Mouse (Mus musculus) hindbrain, embryonic 10.5 days (tissue): Measurements from ENCODE around the gene Zfp574. TPM values are rescaled to one million over a fixed set of nuclear protein-coding genes. Genes with fewer than 3 reads are reported as not detected.

Experiments used
- DNase-seq: peaks from one replicate; pipeline ENCODE4 v3.0.0-alpha.2; 2017; ENCODE audit warnings: low spot score
- H3K27ac ChIP-seq: fragments of 300-500 bp; sonication (generic); 2 replicates; pipeline ENCODE4 v1.5.1; 2016; ENCODE audit warnings: mild to moderate bottlenecking, moderate library complexity
- H3K27me3 ChIP-seq: fragments of 300-500 bp; sonication (generic); 2 replicates; pipeline ENCODE4 v1.6.1; 2016; ENCODE audit warnings: mild to moderate bottlenecking; ENCODE audit not compliant: poor library complexity, insufficient read depth, severe bottlenecking
- H3K36me3 ChIP-seq: fragments of 300-500 bp; sonication (generic); 2 replicates; pipeline ENCODE4 v1.6.1; 2016; ENCODE audit warnings: mild to moderate bottlenecking, moderate library complexity
- H3K4me1 ChIP-seq: fragments of 300-500 bp; sonication (generic); replicated peaks from 2 replicates; pipeline ENCODE4 v1.6.1; 2016; ENCODE audit warnings: mild to moderate bottlenecking
- H3K4me3 ChIP-seq: fragments of 300-500 bp; sonication (generic); 2 replicates; pipeline ENCODE4 v1.5.1; 2016; ENCODE audit warnings: mild to moderate bottlenecking, moderate library complexity
- H3K9me3 ChIP-seq: fragments of 300-500 bp; sonication (generic); 2 replicates; pipeline ENCODE4 v1.6.1; 2016; ENCODE audit warnings: mild to moderate bottlenecking, moderate library complexity
- WGBS: fragments of 180-500 bp; shearing (Covaris S2); methylation state at CpG from one replicate; pipeline ENCODE4 v1.1.7; 2016; 5-methylcytosine and 5-hydroxymethylcytosine counted together
- polyA plus RNA-seq: library from polyadenylated mRNA; unstranded; fragments of >200 nt; fragmentation: Nextera tagmentation; extraction: Ambion mirVana; gene quantifications from 2 replicates; pipeline ENCODE4 v1.2.1, GENCODE M21; 2016

The Zfp574 gene
- polyA plus RNA-seq, 1 experiment from 2014 or later: 44.4 TPM

DNA sequence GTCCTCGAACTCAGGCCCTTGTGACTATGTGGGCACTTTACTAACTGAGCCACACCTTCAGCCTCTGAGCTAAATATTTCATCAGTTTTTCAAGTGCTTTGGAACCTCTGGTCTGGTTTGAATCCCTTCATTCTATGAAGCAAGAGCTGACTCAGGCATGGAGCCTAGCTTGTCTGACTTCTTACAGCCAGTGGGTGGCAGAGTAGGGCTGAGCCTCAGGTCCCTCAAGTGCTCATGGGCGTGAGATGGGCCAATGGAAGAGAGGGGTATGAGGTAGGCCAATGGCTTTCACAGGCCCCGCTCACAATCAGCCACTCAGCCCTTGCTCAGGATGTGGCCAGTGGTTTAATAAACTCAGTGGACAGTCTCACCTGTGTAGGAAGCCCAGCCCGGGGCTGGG is 27.2 kb downstream of the Zfp574 start:
- no peak overlapping the region for H3K4me3 ChIP-seq
- no peak overlapping the region for H3K27ac ChIP-seq
- WGBS: 55% methylated on average over 4 of the region's 4 CpGs

GRCm38 (mm10) chr7:25105411-25106160 is 33.2 kb downstream of the Zfp574 start:
- WGBS: 17% methylated on average over 17 of the region's 17 CpGs
- Histone ChIP-seq H3K27ac (no peak overlapping the region), H3K27me3 (no peaks in the 10 kb centered on the region), H3K4me1 (peaks cover 14% of the 10 kb centered on the region), H3K36me3 (no peaks in the 10 kb centered on the region), H3K4me3 (no peak overlapping the region), H3K9me3 (no peaks in the 10 kb centered on the region)
- peak; percentile 87 for DNase-seq

More for the DNA sequence above, 27.2 kb downstream of the Zfp574 start:
- H3K4me1 ChIP-seq: 0 out of 2 replicates have a peak, but pooled peaks cover 3% of the 10 kb centered on the region
- no peak for DNase-seq
- H3K9me3 ChIP-seq: no peaks in the 10 kb centered on the region
- H3K27me3 ChIP-seq: peaks cover 13% of the 10 kb centered on the region; the same call in 1 of the 2 replicates
- H3K36me3 ChIP-seq: peaks cover 30% of the 10 kb centered on the region; the same call in 1 of the 2 replicates

DNA sequence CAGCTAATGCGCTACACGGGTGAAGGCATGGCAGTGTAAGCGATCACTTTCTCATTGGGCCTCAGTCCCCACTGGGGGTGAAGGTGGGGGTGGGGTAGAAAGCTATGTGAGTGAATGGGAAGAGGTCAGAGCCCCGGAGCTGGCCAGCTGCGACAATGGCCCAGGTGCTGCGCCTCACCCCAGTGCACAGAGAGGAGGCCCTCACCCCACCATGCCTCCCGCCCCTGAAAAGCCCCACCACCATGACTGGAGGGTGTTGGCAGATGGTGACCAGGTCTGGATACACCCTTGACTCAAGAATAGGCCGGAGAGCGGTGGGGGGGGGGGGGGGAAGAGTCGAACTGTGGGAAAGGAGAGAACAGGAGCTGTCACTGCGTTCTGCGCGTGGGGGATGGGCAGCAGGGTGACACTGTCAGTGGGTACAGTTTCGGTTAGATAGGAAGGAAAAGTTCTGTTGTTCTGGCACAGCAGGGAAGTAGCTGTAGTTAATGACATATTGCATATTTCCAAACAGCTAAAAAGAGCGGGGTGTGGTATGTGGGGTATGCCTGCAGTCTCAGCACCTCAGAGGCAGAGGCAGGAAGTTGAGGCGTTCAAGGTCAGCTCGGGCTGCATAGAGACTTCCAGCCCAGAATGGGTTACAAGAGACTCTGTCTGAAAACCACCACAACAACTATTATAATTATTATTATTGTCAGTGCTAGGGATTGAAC is 34.6 kb downstream of the Zfp574 start:
- Histone ChIP-seq H3K4me1 (peaks cover 14% of the 10 kb centered on the region), H3K4me3 (no peak overlapping the region; the same call in 1 of the 2 replicates), H3K27me3 (no peaks in the 10 kb centered on the region), H3K36me3 (no peaks in the 10 kb centered on the region), H3K27ac (peak overlapping the region; percentile 64), H3K9me3 (no peaks in the 10 kb centered on the region)
- 41% methylated on average over 17 of the region's 17 CpGs for WGBS
- peak; percentile 32 for DNase-seq

- Histone ChIP-seq H3K27ac (no peak overlapping the region), H3K9me3 (no peaks in the 10 kb centered on the region), H3K27me3 (no peaks in the 10 kb centered on the region), H3K36me3 (peaks cover 6% of the 10 kb centered on the region; the same call in 1 of the 2 replicates), H3K4me1 (peaks cover 11% of the 10 kb centered on the region), H3K4me3 (no peak overlapping the region)
- WGBS: 84% methylated on average over 12 of the region's 12 CpGs
- no peak for DNase-seq
These were observed 37.0 kb downstream of the Zfp574 start for GRCm38 (mm10) chr7:25109355-25109754.

DNA sequence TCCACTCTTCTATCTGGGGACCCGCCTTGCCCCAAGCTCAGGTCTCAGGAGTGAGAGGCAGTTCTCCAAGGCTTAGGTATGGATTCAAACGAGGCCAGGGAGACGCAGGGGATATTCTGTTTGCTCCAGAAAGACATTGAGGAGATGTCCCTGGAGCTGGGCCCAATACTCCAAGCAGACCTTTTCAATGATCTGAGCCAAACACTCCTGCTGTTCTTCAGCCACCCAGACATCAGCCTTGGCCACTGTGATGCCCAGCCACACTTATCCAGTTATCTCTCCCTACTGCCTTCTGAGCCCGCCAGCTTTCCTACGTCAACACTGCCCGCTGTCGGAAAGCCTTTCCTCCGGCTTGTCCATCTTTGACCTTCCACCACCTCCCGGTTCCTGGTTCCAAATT is 38.0 kb downstream of the Zfp574 start:
- Histone ChIP-seq H3K27me3 (peaks cover 5% of the 10 kb centered on the region; the same call in 1 of the 2 replicates), H3K4me3 (no peak overlapping the region), H3K4me1 (peaks cover 13% of the 10 kb centered on the region), H3K27ac (no peak overlapping the region), H3K36me3 (peaks cover 16% of the 10 kb centered on the region), H3K9me3 (no peaks in the 10 kb centered on the region)
- no peak for DNase-seq
- 87% methylated on average over 9 of the region's 9 CpGs for WGBS

DNA sequence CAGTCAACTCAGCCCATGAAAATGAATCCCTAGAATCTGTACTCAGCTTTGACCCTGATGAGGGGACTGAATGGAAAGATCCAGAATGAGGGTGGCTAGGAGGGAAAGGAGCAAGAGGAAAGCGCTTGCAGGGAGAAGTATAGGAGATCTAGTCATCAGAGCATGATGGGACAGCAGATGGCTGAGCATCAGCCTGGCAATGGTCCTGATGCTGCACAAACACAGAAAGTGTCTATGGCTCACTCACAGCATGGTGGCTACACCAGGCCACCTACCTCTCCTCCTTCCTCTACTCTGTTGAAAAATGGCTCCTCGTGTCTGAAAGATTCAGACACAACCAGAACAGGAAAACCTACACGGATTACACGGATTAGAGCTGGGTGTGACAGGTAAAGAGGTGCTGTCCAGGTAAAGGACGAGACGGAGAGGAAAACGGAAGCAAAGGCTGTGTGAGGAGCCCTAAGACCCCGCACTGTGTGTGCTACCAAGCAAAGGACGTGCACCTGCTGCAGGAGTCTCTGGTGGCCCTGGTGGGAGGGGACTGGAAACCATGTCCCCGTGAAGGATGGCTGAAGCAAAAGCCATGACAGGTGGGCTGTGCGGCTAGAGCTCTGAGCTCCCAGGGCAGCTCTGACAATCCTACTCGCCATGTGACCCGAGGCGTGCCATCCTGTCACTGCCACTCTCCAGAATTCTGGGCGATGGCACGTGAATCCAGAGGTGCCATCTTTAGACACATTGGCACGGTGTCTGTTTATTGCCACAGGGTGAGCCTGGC is 40.0 kb downstream of the Zfp574 start:
- DNase-seq: no peak
- no peak overlapping the region for H3K27ac ChIP-seq
- WGBS: 91% methylated on average over 17 of the region's 17 CpGs
- peaks cover 8% of the 10 kb centered on the region; the same call in 1 of the 2 replicates for H3K4me1 ChIP-seq
- H3K9me3 ChIP-seq: no peaks in the 10 kb centered on the region
- H3K27me3 ChIP-seq: peaks cover 18% of the 10 kb centered on the region
- H3K36me3 ChIP-seq: peaks cover 25% of the 10 kb centered on the region
- no peak overlapping the region for H3K4me3 ChIP-seq

GRCm38 (mm10) chr7:25112956-25113603 is 40.7 kb downstream of the Zfp574 start:
- 86% methylated on average over 16 of the region's 16 CpGs for WGBS
- no peak overlapping the region for H3K27ac ChIP-seq
- peaks cover 18% of the 10 kb centered on the region for H3K27me3 ChIP-seq
- H3K4me1 ChIP-seq: peaks cover 5% of the 10 kb centered on the region; the same call in 1 of the 2 replicates
- no peaks in the 10 kb centered on the region for H3K9me3 ChIP-seq
- H3K36me3 ChIP-seq: peaks cover 25% of the 10 kb centered on the region
- no peak overlapping the region for H3K4me3 ChIP-seq
- no peak for DNase-seq

- H3K9me3 ChIP-seq: no peaks in the 10 kb centered on the region
- H3K27me3 ChIP-seq: peaks cover 13% of the 10 kb centered on the region
- peaks cover 16% of the 10 kb centered on the region for H3K4me1 ChIP-seq
- H3K36me3 ChIP-seq: peaks cover 10% of the 10 kb centered on the region
- 76% methylated on average over 22 of the region's 25 CpGs for WGBS
- H3K4me3 ChIP-seq: no peak overlapping the region
- no peak overlapping the region for H3K27ac ChIP-seq
- no peak for DNase-seq
These were observed 47.9 kb downstream of the Zfp574 start for GRCm38 (mm10) chr7:25120061-25120834.

DNA sequence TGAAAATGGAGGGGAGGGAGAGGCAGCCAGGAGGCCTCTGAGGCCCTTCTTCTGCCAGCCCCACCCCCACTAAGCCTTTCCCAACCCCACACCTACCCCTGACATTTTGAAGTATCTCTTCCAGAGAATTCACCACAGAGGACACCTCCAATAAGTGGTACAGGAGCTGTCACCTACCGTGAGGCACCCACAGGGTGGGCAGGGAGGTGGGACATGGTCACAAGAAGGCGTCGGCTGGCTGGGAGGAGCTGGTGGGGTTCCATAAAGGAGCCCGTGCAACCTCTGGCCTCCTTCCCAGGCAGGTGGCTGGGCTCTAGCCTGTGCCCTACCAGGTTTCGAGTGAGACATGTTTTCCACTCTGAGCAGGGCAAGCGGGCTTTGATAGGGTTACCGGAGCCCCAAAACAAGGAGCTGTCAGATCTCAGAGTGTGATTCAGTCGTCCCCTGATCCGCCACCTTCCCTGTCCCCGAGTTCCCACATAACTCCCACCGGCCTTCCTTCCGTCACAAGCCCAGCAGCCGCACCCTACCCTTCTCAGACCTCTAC is 48.9 kb downstream of the Zfp574 start:
- no peak for DNase-seq
- H3K9me3 ChIP-seq: no peaks in the 10 kb centered on the region
- no peak overlapping the region for H3K4me3 ChIP-seq
- peaks cover 12% of the 10 kb centered on the region for H3K4me1 ChIP-seq
- no peak overlapping the region for H3K27ac ChIP-seq
- 70% methylated on average over 13 of the region's 13 CpGs for WGBS
- no peaks in the 10 kb centered on the region for H3K36me3 ChIP-seq
- peaks cover 3% of the 10 kb centered on the region; the same call in 1 of the 2 replicates for H3K27me3 ChIP-seq

- H3K27me3 ChIP-seq: peaks cover 10% of the 10 kb centered on the region; the same call in 1 of the 2 replicates
- DNase-seq: no peak
- no peaks in the 10 kb centered on the region for H3K36me3 ChIP-seq
- H3K9me3 ChIP-seq: no peaks in the 10 kb centered on the region
- H3K4me3 ChIP-seq: no peak overlapping the region
- no peak overlapping the region for H3K27ac ChIP-seq
- WGBS: 81% methylated on average over 10 of the region's 10 CpGs
- no peaks in the 10 kb centered on the region for H3K4me1 ChIP-seq
These were observed 53.4 kb downstream of the Zfp574 start for GRCm38 (mm10) chr7:25125716-25126281.

DNA sequence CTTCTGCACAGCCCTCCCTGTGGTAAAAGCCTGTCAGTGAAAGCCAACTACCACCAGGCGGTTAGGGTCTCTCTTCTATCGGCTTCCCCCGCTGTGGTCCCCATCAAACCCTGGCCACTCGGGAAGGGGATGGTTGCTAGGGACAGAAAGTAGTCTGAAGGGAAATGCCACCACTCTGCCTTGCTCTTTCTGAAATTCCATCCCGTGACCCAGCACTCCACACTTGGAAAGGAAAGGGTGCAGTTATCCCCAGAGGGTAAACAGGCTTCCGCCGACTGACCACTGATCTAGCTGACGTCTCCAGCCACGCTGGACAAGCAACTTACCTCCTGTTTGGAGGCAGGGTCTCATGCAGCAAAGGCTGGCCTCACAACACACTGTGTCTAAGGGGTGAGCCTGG is 55.6 kb downstream of the Zfp574 start:
- no peak for DNase-seq
- Histone ChIP-seq H3K27me3 (peaks cover 31% of the 10 kb centered on the region), H3K27ac (no peak overlapping the region), H3K9me3 (no peaks in the 10 kb centered on the region), H3K4me3 (no peak overlapping the region), H3K4me1 (peaks cover 8% of the 10 kb centered on the region), H3K36me3 (no peaks in the 10 kb centered on the region)
- 67% methylated on average over 9 of the region's 9 CpGs for WGBS
